Mouse (Mus musculus) lung, postnatal 10 days (tissue): ENCODE results near the gene Cacna2d2.
"Not testable (repeated sequence)": the region's sequence is repeated elsewhere in the genome, so short reads cannot be mapped to it uniquely, and the experiment has no call there.

ENCODE experiments used
- DNase-seq: peaks from one replicate; pipeline ENCODE4 v3.0.0; 2021

The Cacna2d2 gene

DNA sequence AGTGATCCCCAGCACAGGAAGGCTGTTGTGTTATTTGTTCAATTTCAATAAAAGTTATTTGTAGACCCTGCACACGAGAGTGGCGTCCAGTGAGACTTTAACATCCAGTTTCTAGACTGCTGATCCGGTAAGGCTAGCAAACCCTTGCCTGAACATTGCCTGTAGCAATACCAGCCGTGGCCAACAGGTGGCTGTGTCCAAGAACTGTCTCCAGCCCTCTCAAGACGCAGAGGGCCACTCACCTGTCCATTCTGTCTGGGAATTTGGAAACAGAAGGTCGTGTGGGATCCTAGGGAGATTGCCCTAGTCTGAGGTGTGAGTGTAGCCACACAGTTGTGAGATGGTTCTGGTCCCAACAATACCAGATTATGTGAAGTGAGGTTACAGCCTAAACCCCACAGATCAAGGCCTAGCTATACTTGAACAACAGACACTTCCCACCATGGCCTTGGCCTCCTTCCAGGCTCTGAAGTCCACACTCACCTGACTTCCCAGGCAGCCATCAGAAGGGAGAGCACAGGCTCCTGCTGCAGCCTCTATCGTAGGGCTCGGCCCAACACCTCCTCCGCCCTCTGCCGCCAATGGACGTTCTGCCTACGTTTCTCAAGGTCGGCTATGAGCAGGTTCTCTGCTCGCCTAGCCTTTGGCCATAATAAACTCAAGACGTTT lies 166.8 kb downstream of the Cacna2d2 start:
- DNase-seq = peak; percentile 94

DNA sequence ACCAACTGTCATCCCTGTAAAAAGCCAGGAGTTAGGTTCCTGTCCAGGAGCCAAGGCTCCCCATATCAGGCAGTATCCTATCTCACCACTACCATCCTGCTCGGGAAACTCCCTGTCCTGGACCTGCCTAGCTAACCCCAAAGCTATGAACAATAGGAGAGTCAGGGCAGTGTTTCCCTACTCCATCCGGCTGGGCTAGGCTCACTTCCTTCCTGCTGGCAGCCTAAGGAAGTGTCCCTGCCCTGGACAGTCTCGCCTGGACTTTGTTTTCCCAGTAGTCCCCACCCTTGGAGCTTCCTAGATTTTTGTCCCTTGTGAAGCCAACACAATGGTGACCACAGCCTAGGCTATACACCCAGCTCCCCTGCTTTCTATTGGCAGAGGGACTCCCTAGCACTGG lies 167.4 kb downstream of the Cacna2d2 start:
- DNase-seq = peak; percentile 82

DNA sequence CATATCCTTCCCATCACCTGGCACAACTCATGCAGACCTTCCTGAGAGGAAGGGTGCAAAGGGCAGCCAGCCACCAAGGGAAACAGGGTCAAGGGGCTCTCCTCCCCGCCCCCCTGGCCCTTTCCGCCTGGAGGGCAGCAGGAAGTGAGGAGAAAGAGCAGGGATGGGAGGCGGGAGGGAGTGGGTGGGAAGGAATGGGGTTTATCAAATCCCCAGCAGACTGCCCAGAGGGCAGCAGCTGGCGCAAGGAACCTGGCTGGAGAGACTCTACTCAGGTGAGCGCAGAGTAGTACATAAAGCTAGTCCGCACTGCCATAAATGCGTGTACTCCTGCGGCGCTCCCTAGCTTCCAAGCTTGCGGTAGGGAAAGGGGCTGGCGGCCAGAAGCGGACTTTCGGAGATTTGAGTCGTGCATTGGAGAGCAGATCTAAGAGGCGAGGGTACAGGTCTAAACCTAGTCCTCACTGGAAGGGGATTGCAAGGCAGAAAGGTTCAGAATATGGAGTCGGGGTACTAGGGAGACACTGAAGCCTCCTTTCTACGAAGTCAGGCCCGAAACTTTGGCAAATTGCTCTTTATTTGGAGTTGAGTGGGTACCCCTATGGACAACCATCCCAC lies 168.4 kb downstream of the Cacna2d2 start, which contains the start of gene Hyal2:
Gene Hyal2, plus strand, starts transcription at position 244 of the 618 bp plus-strand sequence.
- DNase-seq = peak; percentile 76

DNA sequence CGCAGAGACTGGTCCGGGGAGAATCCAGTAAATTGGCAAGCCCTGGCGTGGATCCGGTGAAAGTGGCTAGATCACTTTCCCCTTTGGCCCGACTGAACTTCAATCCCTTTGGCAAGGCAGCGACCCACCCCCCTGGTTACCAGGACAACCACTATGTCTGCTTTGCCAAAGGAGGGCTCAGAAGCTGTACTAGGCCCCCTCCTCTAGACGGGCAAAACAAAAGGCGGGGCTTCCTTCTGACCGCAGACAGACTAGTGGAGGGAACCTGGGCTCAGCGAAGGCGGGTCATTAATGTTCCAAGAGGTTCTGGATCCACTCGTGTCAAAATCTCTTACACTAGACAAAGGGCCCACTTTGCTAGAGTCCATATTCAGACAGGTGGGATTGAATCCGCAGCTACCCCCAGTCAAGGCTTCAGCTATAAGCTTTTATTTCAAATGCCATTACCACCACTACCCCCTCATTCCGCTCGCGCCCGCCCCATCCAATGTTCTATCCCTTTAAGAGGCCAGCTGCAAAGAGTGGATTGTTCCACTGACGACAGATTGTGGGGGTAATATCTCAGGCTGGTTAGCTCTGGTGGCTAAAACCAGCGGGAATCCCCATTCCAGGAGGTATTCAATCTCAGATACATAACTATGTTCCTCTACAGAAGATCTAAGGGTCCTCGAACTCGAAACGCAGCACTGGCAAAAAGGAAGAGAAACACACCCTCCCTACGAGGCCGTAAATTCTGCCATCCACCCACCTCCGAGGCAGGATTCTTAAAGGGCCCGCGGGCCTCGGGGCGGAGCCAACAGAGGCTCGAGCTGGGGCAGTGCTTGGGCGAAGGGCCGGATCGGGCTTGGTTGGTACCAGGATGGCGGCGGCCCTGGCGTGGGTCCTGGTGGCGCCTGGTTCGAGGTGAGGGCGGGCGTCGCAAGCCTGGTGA lies 169.2 kb downstream of the Cacna2d2 start:
- peak; percentile 92 for DNase-seq

DNA sequence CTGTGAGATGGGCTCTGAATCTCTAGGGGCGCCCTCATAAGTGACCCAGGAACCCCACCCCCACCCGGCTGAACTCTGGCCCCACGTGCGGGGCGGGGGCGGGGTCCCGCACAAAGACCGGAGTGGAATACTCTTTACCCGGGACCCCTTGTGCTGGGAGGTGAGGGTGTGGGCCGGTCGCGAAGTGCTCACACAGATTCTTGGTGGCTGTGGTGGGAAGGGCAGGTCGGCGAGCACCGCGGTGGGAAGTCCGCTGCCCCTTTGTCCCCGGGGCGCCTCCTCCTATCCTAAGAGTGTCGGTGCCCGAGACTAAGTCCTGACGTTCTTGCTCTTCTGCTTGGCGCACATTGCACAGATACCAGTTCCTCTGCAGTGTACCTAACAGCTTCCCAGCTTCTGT lies 169.9 kb downstream of the Cacna2d2 start:
- no peak for DNase-seq

DNA sequence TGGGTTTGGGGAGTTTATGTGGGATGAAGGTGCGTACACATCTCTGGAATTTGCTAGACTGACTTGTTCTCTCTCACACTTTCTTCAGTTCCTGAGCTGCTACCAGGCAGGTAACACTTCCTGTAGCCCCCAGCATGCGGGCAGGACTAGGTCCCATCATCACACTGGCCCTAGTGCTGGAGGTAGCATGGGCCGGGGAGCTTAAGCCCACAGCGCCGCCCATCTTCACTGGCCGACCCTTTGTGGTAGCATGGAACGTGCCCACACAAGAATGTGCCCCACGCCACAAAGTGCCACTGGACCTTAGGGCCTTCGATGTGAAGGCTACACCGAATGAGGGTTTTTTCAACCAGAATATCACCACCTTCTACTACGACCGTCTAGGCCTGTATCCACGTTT lies 170.6 kb downstream of the Cacna2d2 start:
- DNase-seq = no peak

DNA sequence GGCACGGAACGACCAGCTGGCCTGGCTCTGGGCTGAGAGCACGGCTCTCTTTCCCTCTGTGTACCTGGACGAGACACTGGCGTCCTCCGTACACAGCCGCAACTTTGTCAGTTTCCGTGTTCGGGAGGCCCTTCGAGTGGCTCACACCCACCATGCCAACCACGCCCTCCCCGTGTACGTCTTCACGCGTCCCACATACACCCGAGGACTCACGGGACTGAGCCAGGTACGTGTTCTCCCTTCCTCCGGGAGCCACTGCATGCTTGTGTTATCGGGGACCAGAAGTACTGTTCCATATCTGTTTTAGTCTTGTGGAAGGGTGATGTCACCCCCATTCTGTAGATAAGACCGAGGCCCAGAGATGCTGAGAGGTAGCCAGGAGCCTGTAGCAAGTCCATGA lies 171.4 kb downstream of the Cacna2d2 start:
- DNase-seq = no peak

DNA sequence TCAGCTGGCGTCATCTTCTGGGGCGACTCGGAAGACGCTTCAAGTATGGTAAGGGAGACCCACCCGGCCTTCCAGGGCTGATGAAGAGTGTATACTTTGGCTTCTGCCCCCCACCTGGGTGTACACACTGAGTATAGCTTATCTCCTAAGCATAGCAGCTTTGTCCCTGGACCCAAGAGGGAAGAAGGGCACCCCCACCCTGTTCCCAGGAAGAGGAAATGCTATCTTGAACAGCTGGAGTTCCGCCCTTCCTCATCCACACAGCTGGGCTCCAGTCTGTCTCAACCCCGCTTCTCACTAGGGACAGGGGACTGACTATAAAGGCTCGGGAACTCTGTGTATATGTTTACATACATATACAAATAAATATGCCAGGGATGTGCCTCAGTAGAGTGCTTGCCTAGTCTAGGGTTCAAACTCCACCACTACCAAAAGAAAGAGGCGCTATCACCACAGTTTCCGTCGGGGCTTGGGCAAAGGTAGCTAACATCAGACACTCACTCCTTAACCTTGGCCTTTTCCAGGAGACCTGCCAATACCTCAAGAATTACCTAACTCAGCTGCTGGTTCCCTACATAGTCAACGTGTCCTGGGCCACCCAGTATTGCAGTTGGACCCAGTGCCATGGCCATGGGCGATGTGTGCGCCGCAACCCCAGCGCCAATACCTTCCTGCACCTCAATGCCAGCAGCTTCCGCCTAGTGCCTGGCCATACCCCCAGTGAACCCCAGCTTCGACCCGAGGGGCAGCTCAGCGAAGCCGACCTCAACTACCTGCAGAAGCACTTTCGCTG lies 172.3 kb downstream of the Cacna2d2 start:
- DNase-seq = peak; percentile 56

DNA sequence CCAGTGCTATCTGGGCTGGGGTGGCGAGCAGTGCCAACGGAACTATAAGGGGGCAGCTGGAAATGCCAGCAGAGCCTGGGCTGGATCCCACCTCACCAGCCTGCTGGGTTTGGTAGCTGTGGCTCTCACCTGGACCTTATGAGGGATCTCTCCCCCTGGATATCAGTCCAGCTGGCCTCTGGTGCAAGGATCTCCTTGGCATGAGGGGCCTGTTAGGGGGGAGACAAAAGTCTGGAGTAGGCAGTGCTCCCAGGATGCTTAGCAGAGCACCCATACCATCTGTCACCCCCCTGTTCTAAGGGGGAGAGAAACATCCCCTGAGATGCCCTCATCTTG lies 172.9 kb downstream of the Cacna2d2 start:
- no peak for DNase-seq

DNA sequence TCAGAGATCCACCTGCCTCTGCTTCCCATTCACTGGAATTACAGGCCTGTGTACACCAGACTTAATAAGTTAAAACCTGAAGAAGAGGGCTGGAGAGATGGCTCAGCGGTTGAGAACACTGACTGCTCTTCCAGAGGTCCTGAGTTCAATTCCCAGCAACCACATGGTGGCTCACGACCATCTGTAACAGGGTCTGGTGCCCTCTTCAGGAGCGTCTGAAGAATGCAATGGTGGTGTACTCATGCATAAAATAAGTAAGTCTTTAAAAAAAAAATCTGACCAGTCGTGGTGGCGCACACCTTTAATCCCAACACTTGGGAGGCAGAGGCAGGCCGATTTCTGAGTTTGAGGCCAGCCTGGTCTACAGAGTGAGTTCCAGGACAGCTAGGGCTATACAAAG lies 174.4 kb downstream of the Cacna2d2 start:
- DNase-seq = not testable (repeated sequence)

DNA sequence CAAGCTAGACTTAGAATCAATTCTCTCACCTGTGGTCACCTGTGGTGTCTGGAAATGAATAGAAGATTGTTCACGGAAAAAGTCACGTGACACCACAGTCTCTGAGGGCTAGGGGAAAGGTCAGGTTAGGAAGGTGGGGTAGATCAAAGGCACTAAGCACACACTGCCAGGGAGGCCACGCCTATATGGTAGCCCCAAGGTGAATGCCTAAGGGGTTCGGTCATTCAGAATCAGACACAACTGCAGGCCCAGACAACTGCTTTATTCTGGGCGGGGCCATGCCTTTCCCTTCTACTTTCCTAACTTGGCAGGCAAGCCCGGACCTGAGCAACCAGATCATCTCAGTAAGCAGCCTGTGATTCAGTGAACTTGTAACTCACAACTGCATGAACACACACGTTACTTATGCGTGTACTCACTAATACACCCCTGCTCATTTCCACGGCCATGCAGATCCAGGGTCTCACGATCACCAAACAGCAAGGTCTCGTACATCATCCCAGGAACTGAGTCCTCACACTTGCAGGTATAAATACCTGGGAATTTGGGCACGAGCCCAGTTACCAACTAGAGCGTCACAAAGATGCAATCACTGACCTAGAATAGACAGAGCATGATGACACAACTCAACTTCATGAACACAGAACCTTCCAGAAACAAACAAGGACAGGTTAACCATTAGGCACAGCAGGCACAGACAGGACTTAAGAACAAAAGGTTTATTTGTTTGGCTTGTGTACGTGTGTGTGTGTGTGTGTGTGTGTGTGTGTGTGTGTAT lies 176.4 kb downstream of the Cacna2d2 start:
- DNase-seq = no peak

DNA sequence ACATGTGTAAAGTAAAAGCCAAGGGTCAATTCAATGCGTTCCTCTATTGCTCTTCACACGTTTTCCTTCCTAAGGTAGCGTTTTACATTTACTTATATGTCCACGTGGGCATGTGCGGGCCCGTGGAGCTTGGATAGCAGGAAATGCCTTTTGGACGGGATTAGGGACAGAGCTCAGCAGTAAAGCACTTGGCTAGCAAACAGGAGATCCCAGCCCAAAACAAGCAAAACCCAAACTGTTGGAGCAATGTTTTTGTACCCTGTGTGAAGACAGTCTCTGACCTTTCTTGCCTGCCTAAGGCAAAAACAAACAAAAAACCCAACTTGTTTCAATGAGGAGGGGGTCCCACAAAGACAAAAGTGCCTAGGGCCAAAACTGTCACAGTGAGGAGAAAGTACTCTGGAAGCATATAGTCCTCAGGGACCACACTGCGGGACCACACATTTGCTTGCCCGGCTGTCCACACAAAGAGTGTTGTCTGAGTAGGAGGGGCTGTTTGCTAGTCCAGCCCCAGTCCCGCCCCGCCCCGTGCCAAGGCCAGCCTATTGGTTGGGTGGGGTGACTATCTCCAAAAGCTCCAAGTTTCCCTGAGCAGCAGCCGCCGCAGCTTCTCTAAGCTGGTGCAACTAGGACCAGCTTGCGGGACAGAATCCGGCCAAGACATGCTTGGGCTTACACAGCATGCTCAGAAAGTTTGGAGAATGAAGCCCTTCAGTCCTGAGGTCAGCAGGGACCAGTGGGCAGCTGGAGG lies 177.1 kb downstream of the Cacna2d2 start, which contains the start of gene Hyal1:
Gene Hyal1, plus strand, starts transcription at position 571 of the 751 bp plus-strand sequence.
- peak; percentile 94 for DNase-seq

DNA sequence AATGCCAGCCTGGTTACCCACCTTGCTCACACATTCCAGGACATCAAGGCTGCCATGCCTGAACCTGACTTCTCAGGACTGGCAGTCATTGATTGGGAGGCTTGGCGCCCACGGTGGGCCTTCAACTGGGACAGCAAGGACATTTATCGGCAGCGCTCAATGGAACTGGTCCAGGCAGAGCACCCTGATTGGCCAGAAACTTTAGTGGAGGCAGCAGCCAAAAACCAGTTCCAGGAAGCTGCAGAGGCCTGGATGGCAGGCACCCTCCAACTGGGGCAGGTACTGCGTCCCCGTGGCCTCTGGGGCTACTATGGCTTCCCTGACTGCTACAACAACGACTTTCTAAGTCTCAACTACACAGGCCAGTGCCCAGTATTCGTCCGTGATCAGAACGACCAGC lies 178.5 kb downstream of the Cacna2d2 start:
- DNase-seq = no peak

DNA sequence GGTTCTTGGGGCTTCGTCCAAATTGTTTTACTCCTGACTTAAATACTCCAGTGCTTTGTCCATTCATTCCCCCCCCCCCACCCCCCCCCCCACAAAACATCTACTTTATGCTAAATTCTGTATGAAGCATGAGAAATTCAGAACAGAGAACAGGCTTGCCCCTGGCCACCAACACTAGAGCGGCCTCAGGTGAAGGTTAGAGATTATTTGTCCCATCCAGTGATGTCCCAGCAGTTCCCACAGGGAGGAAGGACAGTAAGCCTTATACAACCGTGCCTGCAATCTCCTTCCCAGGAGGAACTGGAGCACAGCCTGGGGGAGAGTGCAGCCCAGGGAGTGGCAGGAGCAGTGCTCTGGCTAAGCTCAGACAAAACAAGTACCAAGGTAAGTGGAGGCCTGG lies 179.2 kb downstream of the Cacna2d2 start, which contains the start of gene Naa80:
Gene Naa80, plus strand, starts transcription at position 301 of the 400 bp plus-strand sequence.
- no peak for DNase-seq
